Mouse (Mus musculus) midbrain, postnatal 0 days (tissue): ENCODE results near the gene Rpl27a. TPM values are rescaled to one million over a fixed set of nuclear protein-coding genes. Genes with fewer than 3 reads are reported as not detected.

Experiments
- ATAC-seq: fragments of 200-750 bp; cut with Nextera tagmentation; 2 replicates; pipeline ENCODE4 v1.8.0; 2017; ENCODE audit warnings: moderate number of reproducible peaks, mild to moderate bottlenecking, moderate TSS enrichment, moderate library complexity; ENCODE audit not compliant: low FRiP score
- DNase-seq: peaks from one replicate; pipeline ENCODE4 v3.0.0-alpha.2; 2015; ENCODE audit warnings: low spot score
- H3K27ac ChIP-seq: fragments of 300-500 bp; sonication (generic); 2 replicates; pipeline ENCODE4 v1.5.1; 2014; ENCODE audit warnings: low read depth, mild to moderate bottlenecking, low read length, mixed read lengths
- H3K27me3 ChIP-seq: fragments of 300-500 bp; sonication (generic); 2 replicates; pipeline ENCODE4 v1.6.1; 2014; ENCODE audit warnings: low read length, control low read depth, mixed read lengths; ENCODE audit not compliant: insufficient read depth
- H3K36me3 ChIP-seq: fragments of 300-500 bp; sonication (generic); 2 replicates; pipeline ENCODE4 v1.6.1; 2014; ENCODE audit warnings: low read length, control low read depth, mixed read lengths; ENCODE audit not compliant: insufficient read depth
- H3K4me1 ChIP-seq: fragments of 300-500 bp; sonication (generic); 2 replicates; pipeline ENCODE4 v1.6.1; 2014; ENCODE audit warnings: mild to moderate bottlenecking, control low read depth, antibody characterized with exemption, low read length, mixed read lengths; ENCODE audit not compliant: insufficient read depth
- H3K4me2 ChIP-seq: fragments of 300-500 bp; sonication (generic); 2 replicates; pipeline ENCODE4 v1.6.1; 2014; ENCODE audit warnings: low read depth, mild to moderate bottlenecking, low read length, mixed read lengths; ENCODE audit not compliant: poor library complexity, severe bottlenecking
- H3K4me3 ChIP-seq: fragments of 300-500 bp; sonication (generic); 2 replicates; pipeline ENCODE4 v1.5.1; 2014; ENCODE audit warnings: low read depth, mild to moderate bottlenecking, low read length, moderate library complexity
- H3K9ac ChIP-seq: fragments of 300-500 bp; sonication (generic); replicated peaks from 2 replicates; pipeline ENCODE4 v1.6.1; 2014; ENCODE audit warnings: mild to moderate bottlenecking, low read length, moderate library complexity, mixed read lengths; ENCODE audit not compliant: poor library complexity, severe bottlenecking
- H3K9me3 ChIP-seq: fragments of 300-500 bp; sonication (generic); 2 replicates; pipeline ENCODE4 v1.6.1; 2016; ENCODE audit warnings: low read length, control low read depth
- CTCF ChIP-seq: IDR thresholded peaks from 2 replicates; pipeline ENCODE4 v1.5.1; 2016; ENCODE audit warnings: antibody characterized with exemption, mild to moderate bottlenecking
- WGBS: fragments of 180-500 bp; shearing (Covaris S2); extraction: QIAGEN DNeasy Blood & Tissue Kit; methylation state at CpG from one replicate; pipeline ENCODE4 v1.1.7; 2014; 5-methylcytosine and 5-hydroxymethylcytosine counted together
- polyA plus RNA-seq: library from polyadenylated mRNA; unstranded; fragments of >200 nt; fragmentation: Nextera tagmentation; extraction: Ambion mirVana; gene quantifications from 2 replicates; pipeline ENCODE4 v1.2.1, GENCODE M21; 2015
- total RNA-seq: library from RNA; depleted of rRNA; stranded (reverse); fragments of >200 nt; gene quantifications from 2 replicates; pipeline ENCODE4 v1.2.3, GENCODE M21; 2014

Gene Rpl27a
- total and polyA plus RNA-seq, 2 experiments from 2014 or later, result 84.7 to 426 TPM

DNA sequence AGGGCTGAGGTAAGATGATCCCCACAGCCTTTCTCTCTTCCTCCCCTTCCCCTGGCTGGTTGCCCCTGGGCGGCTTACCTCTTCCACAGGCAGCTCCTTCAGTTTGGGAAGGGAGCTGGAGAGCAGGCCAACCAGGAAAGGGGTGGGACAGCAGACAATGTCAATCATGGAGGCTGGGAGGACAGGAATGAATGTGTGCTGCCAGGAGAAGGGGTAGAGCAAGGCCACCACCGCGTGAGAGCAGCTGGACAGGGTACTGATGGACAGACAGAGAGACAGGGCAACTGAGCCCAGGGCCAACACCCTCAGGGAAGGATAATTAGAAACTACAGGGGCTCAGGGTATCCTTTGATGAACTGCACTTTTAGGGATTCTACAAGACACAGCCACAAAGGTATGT is 8.6 kb downstream of the Rpl27a start:
- Histone ChIP-seq H3K27ac (no peak overlapping the region), H3K27me3 (no peaks in the 10 kb centered on the region), H3K9me3 (no peaks in the 10 kb centered on the region), H3K4me3 (no peak overlapping the region), H3K4me2 (no peak overlapping the region), H3K4me1 (no peaks in the 10 kb centered on the region), H3K9ac (no peak overlapping the region), H3K36me3 (peaks cover 43% of the 10 kb centered on the region)
- WGBS, result 77% methylated on average over 3 of the region's 3 CpGs
- ATAC-seq (no peak), DNase-seq (no peak)
- no peak for TF ChIP-seq CTCF

GRCm38 (mm10) chr7:109528356-109528755 is 9.4 kb downstream of the Rpl27a start:
- Histone ChIP-seq H3K9me3 (no peaks in the 10 kb centered on the region), H3K4me2 (no peak overlapping the region), H3K4me1 (no peaks in the 10 kb centered on the region), H3K4me3 (no peak overlapping the region), H3K9ac (no peak overlapping the region), H3K36me3 (peaks cover 35% of the 10 kb centered on the region), H3K27ac (no peak overlapping the region), H3K27me3 (no peaks in the 10 kb centered on the region)
- 13% methylated on average over 3 of the region's 3 CpGs for WGBS
- TF ChIP-seq CTCF, result peak; percentile 84
- DNase-seq (peak; percentile 65), ATAC-seq (peak; percentile 76; the same call in 1 of the 2 replicates)

GRCm38 (mm10) chr7:109529741-109530140 is 10.8 kb downstream of the Rpl27a start:
- Histone ChIP-seq H3K27me3 (no peaks in the 10 kb centered on the region), H3K36me3 (peaks cover 28% of the 10 kb centered on the region), H3K4me1 (no peaks in the 10 kb centered on the region), H3K9ac (no peak overlapping the region), H3K4me3 (no peak overlapping the region), H3K9me3 (no peaks in the 10 kb centered on the region), H3K4me2 (no peak overlapping the region), H3K27ac (no peak overlapping the region)
- 80% methylated on average over 2 of the region's 2 CpGs for WGBS
- ATAC-seq, result no peak
- DNase-seq, result no peak
- TF ChIP-seq CTCF, result no peak

GRCm38 (mm10) chr7:109531501-109531900 is 12.6 kb downstream of the Rpl27a start:
- Histone ChIP-seq H3K4me2 (no peak overlapping the region), H3K9ac (no peak overlapping the region), H3K4me1 (no peaks in the 10 kb centered on the region), H3K4me3 (no peak overlapping the region), H3K27me3 (no peaks in the 10 kb centered on the region), H3K36me3 (peaks cover 13% of the 10 kb centered on the region; the same call in 1 of the 2 replicates), H3K9me3 (no peaks in the 10 kb centered on the region), H3K27ac (no peak overlapping the region)
- 82% methylated on average over 5 of the region's 5 CpGs for WGBS
- DNase-seq, result no peak
- no peak for ATAC-seq
- no peak for TF ChIP-seq CTCF

DNA sequence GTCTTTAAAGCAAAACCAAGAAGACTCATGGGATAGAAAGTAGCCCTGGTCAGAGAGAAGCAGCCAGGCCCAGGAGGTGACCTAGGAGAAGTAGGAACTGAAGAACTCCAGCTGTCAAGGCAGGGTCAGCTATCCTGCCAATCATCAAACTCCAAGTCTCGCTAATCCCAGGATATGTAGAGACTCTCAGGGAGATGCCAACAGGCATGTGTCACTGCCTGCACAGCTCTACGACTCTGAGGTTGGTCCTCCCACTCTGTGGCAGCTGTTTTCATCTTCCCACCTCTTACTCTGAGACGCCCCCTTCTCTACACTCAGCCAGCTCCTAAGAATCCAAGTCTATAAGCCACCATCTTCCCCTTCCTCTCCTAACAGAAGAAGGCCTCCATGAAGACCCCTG is 13.7 kb downstream of the Rpl27a start:
- Histone ChIP-seq H3K27ac (no peak overlapping the region), H3K36me3 (peaks cover 11% of the 10 kb centered on the region; the same call in 1 of the 2 replicates), H3K4me1 (no peaks in the 10 kb centered on the region), H3K27me3 (no peaks in the 10 kb centered on the region), H3K9me3 (no peaks in the 10 kb centered on the region), H3K9ac (no peak overlapping the region), H3K4me3 (no peak overlapping the region), H3K4me2 (no peak overlapping the region)
- TF ChIP-seq CTCF, result no peak
- no peak for DNase-seq
- 75% methylated on average over 3 of the region's 3 CpGs for WGBS
- no peak for ATAC-seq

- no peaks in the 10 kb centered on the region for H3K27me3 ChIP-seq
- no peak overlapping the region for H3K4me3 ChIP-seq
- no peaks in the 10 kb centered on the region for H3K9me3 ChIP-seq
- ATAC-seq (no peak), DNase-seq (no peak)
- no peak overlapping the region for H3K9ac ChIP-seq
- peaks cover 11% of the 10 kb centered on the region; the same call in 1 of the 2 replicates for H3K36me3 ChIP-seq
- TF ChIP-seq CTCF, result no peak
- no peaks in the 10 kb centered on the region for H3K4me1 ChIP-seq
- no peak overlapping the region for H3K27ac ChIP-seq
- H3K4me2 ChIP-seq, result no peak overlapping the region
- 87% methylated on average over 4 of the region's 4 CpGs for WGBS
These were observed 14.2 kb downstream of the Rpl27a start for GRCm38 (mm10) chr7:109533129-109533528.
